In the genomic region with DNA sequence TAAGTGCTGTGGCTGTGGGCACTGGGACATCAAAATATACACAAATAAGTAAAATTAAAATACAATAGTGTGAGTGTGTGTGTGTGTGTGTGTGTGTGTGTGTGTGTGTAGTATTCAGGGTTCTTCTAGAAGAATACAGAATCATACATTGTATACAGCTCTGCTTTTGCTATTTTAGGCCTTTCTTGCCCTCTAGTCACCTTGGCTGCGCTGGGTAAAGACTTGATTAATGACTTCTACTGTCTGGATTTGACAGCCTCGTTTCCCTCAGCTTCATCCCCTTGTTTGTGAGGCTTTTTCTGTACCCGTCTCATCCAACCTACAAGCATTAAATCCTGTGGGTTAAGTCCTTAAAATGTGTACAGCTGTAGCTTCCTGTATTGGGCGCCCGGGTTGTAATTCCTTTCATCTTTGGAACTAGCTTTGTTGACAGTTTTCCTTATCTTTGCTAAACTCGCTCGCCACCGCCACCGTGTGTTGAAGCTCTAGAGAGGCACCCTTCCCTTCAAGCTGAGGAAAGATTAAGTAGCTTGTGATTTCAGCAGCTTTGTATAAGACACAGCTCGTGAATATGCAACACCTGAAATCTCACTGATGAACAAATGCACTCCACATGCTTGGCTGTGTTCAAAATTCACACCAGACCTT, we compare ENCODE assay signal across 9 mouse cellular contexts. TPM values are rescaled to one million over a fixed set of nuclear protein-coding genes. Genes with fewer than 3 reads are reported as not detected.
DNase-seq lines count a peak whose midpoint lies in the region.
"Had no signal": no experiment of that assay in that cellular context is flagged by ENCODE, and none has a peak within 500 bp of the region (broad histone marks: within the 10 kb centered on the region; RNA-seq: fewer than 3 reads in every experiment).

No protein-coding gene starts in this region.

- peak; percentile 41 for DNase-seq in gastrocnemius, adult 18-20 months (ENCODE audit: low spot score)
- no peak for DNase-seq in gastrocnemius, adult 8-10 months (ENCODE audit: low spot score in 2 of 2)
- DNase-seq in MEL-GATA-1-ER (ENCODE audit: extremely low read depth, low read depth): peak; percentile 52
- DNase-seq in embryo, embryonic 11 days: peak; percentile 55
- DNase-seq in heart, postnatal 14 days: peak; percentile 63 to 73
- peak; percentile 20 to 49 for DNase-seq in layer of hippocampus, adult 18-20 months (ENCODE audit: low spot score in 2 of 2)
- peak; percentile 40 to 72 for DNase-seq in lung, postnatal 4 days
- DNase-seq in splenic B cell, adult 2 months (ENCODE audit: low read depth, low spot score): peak; percentile 23

- H3K27me3 ChIP-seq in splenic B cell, adult 2 months (ENCODE audit: control insufficient read depth, insufficient read depth, low read length, poor library complexity, severe bottlenecking): no peaks in the 10 kb centered on the region
- H3K27me3 ChIP-seq: limb, embryonic 13.5 days had no signal

- no peaks in the 10 kb centered on the region for H3K36me3 ChIP-seq in splenic B cell, adult 2 months (ENCODE audit: control insufficient read depth, insufficient read depth, low read length, poor library complexity, severe bottlenecking)

- intact Hi-C loops in heart, postnatal 14 days (cut with DNase I): no loop called here

RNA-seq across cellular contexts. Expression of gene Kyat3, which starts 9.6 kb away (rescaled TPM):
- 10 to 100 TPM; 10.4 to 10.6 TPM for total RNA-seq in gastrocnemius, adult 18-20 months (2021)
- 10 to 100 TPM in 3 of 4 experiments, 1 to 10 TPM in 1; 7.4 to 11.1 (median 10.6) TPM for total RNA-seq in gastrocnemius, adult 8-10 months (2022)
- 1 to 10 TPM; 5.4 to 8.2 TPM for total RNA-seq in heart, postnatal 14 days (2021)
- total RNA-seq in layer of hippocampus, adult 18-20 months (2021): 1 to 10 TPM; 5.7 to 6.1 TPM

RNA-seq across cellular contexts. Expression of gene Gtf2b, which starts 54.4 kb away (rescaled TPM):
- 10 to 100 TPM; 15.5 to 16.4 TPM for total RNA-seq in gastrocnemius, adult 18-20 months (2021)
- total RNA-seq in gastrocnemius, adult 8-10 months (2022): 10 to 100 TPM; 12.9 to 14.9 (median 13.2) TPM
- total RNA-seq in heart, postnatal 14 days (2021): 10 to 100 TPM; 20.4 to 21.7 TPM
- 10 to 100 TPM; 45.1 to 46.0 TPM for total RNA-seq in layer of hippocampus, adult 18-20 months (2021)

Comparison
In these comparisons a context has a peak if more than half of its experiments do, and no peak if none do; other contexts are left out.
1. DNase-seq: peak in gastrocnemius, adult 18-20 months (single experiment), MEL-GATA-1-ER (single experiment), embryo, embryonic 11 days (single experiment), heart, postnatal 14 days (2 of 2), layer of hippocampus, adult 18-20 months (2 of 2), lung, postnatal 4 days (2 of 2) and splenic B cell, adult 2 months (single experiment); none in gastrocnemius, adult 8-10 months (0 of 2).